Mouse (Mus musculus) intestine, embryonic 15.5 days (tissue): ENCODE measurements around the gene Zswim9. TPM values are rescaled to one million over a fixed set of nuclear protein-coding genes. Genes with fewer than 3 reads are reported as not detected.
A peak's percentile ranks its signal among the peaks of the same experiment; 100 is the strongest.

Experiments
- ATAC-seq: fragments of 200-750 bp; cut with Nextera tagmentation; 2 replicates; pipeline ENCODE4 v1.8.0; 2017; ENCODE audit warnings: moderate TSS enrichment, moderate library complexity
- H3K27ac ChIP-seq: fragments of 300-500 bp; sonication (generic); 2 replicates; pipeline ENCODE4 v1.5.1; 2015; ENCODE audit warnings: mild to moderate bottlenecking, inconsistent platforms
- H3K27me3 ChIP-seq: fragments of 300-500 bp; sonication (generic); replicated peaks from 2 replicates; pipeline ENCODE4 v1.6.1; 2015; ENCODE audit warnings: inconsistent platforms
- H3K36me3 ChIP-seq: fragments of 300-500 bp; sonication (generic); 2 replicates; pipeline ENCODE4 v1.6.1; 2015; ENCODE audit warnings: inconsistent platforms
- H3K4me1 ChIP-seq: fragments of 300-500 bp; sonication (generic); replicated peaks from 2 replicates; pipeline ENCODE4 v1.6.1; 2015; ENCODE audit warnings: inconsistent platforms
- H3K4me2 ChIP-seq: fragments of 300-500 bp; sonication (generic); replicated peaks from 2 replicates; pipeline ENCODE4 v1.6.1; 2015; ENCODE audit warnings: mild to moderate bottlenecking, inconsistent platforms
- H3K4me3 ChIP-seq: fragments of 300-500 bp; sonication (generic); replicated peaks from 2 replicates; pipeline ENCODE4 v1.5.1; 2015; ENCODE audit warnings: inconsistent platforms
- H3K9ac ChIP-seq: fragments of 300-500 bp; sonication (generic); 2 replicates; pipeline ENCODE4 v1.6.1; 2015; ENCODE audit warnings: inconsistent platforms
- H3K9me3 ChIP-seq: fragments of 300-500 bp; sonication (generic); 2 replicates; pipeline ENCODE4 v1.6.1; 2016; ENCODE audit warnings: inconsistent platforms
- WGBS: fragments of 180-500 bp; shearing (Covaris S2); methylation state at CpG from one replicate; pipeline ENCODE4 v1.1.7; 2015; 5-methylcytosine and 5-hydroxymethylcytosine counted together
- polyA plus RNA-seq: library from polyadenylated mRNA; unstranded; fragments of >200 nt; fragmentation: Nextera tagmentation; extraction: Ambion mirVana; gene quantifications from 2 replicates; pipeline ENCODE4 v1.2.1, GENCODE M21; 2015

The Zswim9 gene
- polyA plus RNA-seq = 6.9 and 7.1 TPM in 2 replicates

DNA sequence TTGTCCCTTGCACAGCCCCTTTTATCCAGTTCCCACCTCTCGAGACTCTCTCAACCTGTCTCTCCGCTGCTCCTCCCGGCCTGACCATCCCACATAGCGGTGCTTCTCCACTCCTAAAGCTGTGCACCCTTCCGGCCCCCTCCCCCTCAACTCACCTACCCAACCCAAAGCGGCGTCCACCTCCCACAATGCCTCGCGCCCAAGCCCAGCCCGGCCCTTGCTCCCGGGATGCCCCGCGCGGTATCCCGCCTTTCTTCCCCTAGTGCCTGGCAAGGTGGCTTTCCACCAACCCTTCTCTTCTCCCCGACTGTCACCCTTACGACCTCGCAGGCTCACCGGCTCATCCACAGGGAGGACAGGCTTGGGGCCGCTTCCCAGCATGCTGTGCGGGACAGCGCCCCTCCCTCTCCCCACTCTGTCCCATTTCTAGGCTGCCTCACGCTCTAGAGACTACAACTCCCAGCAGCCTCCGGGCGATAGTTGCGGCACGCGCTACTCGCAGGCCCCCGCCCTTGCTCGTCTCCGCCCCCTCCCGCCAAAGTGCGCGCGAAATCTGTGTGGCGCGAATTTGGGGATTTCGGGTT is at the start of gene Zswim9:
Gene Zswim9, minus strand, starts transcription at position 414 of the 584 bp plus-strand sequence.
- Histone ChIP-seq H3K9ac (peak within 1 kb of the TSS; percentile 75), H3K27me3 (no peaks in the 10 kb centered on the region), H3K4me2 (peak within 1 kb of the TSS; percentile 78), H3K36me3 (peaks cover 2% of the 10 kb centered on the region; the same call in 1 of the 2 replicates), H3K4me1 (no peaks in the 10 kb centered on the region; the same call in 1 of the 2 replicates), H3K9me3 (no peaks in the 10 kb centered on the region), H3K27ac (peak within 1 kb of the TSS; percentile 90), H3K4me3 (peak within 1 kb of the TSS; percentile 76)
- ATAC-seq = peak; percentile 99
- WGBS = under 1% methylated on average over 39 of the region's 39 CpGs

DNA sequence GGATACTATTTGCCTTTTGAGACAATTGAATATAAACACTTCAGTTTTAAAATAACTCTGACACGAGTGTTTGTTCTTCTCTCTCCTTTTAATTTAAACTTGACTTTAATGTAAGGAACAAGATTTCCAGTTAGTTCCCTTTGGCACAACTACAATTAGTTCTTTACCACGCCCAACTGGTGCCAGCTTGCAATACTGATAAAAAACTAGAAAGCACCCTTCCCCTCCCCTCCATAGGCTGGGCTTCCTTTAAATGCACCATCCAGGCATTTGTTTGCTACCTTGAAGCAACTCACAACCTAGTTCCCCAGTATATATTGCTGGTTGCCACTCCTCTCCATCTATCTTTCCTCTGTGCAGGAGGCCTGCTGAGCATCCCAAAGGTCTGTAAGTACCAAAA is 45.8 kb upstream of the Zswim9 start, which contains the start of gene Pla2g4c:
Gene Pla2g4c, plus strand, starts transcription at position 340 of the 400 bp plus-strand sequence.
- no peaks in the 10 kb centered on the region for H3K9me3 ChIP-seq
- no peak within 1 kb of the TSS for H3K9ac ChIP-seq
- H3K36me3 ChIP-seq = no peaks in the 10 kb centered on the region
- no peak for ATAC-seq
- H3K4me3 ChIP-seq = no peak within 1 kb of the TSS
- 70% methylated on average over 2 of the region's 2 CpGs for WGBS
- H3K27ac ChIP-seq = no peak within 1 kb of the TSS
- no peaks in the 10 kb centered on the region for H3K27me3 ChIP-seq
- H3K4me2 ChIP-seq = no peak within 1 kb of the TSS
- no peaks in the 10 kb centered on the region for H3K4me1 ChIP-seq

DNA sequence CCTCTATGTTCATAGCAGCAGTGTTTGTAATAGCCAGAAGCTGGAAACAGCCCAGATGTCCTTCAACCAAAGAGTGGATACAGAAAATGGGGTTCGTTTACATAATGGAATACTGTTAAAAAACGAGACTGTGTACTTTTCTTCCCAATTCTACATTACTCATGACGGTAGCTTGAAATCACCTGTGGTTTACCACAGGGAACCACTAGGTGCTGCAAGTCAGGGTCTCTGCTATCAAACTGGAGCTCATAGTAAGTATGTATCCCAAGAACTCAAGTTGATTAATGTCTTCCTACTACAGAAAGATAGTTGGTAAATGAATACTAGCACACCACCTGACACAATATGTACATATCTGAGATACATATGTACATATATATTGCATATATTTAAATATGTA is 42.9 kb upstream of the Zswim9 start:
- no peak for ATAC-seq
- Histone ChIP-seq H3K27me3 (no peaks in the 10 kb centered on the region), H3K4me3 (no peak overlapping the region), H3K4me2 (no peak overlapping the region), H3K27ac (no peak overlapping the region), H3K4me1 (no peaks in the 10 kb centered on the region), H3K9ac (no peak overlapping the region), H3K36me3 (no peaks in the 10 kb centered on the region), H3K9me3 (no peaks in the 10 kb centered on the region)
- 82% methylated on average over 3 of the region's 3 CpGs for WGBS

DNA sequence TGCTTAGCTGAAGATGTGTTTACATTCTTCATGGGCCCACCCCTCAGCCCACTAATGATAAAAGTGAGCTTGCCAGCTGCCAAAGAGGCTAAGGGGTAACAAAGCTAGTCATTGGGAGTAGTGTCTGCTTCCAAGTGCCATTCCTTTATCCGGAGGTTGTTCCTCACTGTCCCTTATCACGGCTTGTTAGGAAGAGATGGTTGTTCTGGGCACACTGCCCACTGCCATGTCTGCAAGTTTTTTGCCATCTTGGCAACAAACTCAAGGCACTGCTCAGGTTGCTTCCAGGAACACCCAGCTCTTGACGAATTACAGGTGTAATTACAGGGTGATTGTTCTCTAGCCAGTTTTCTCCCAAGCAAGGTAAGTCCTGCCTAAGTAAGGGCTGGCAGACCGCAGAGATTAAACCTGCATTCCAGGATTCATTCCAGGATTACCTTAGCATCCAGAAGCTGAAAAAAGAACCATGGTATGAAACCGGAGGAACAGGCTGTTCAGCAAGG is 35.6 kb upstream of the Zswim9 start:
- no peak overlapping the region for H3K4me3 ChIP-seq
- WGBS = 74% methylated on average over 5 of the region's 5 CpGs
- H3K27ac ChIP-seq = no peak overlapping the region
- no peaks in the 10 kb centered on the region for H3K4me1 ChIP-seq
- H3K4me2 ChIP-seq = no peak overlapping the region
- H3K27me3 ChIP-seq = no peaks in the 10 kb centered on the region
- H3K9ac ChIP-seq = no peak overlapping the region
- no peaks in the 10 kb centered on the region for H3K9me3 ChIP-seq
- peaks cover 20% of the 10 kb centered on the region for H3K36me3 ChIP-seq
- no peak; the same call in 1 of the 2 replicates for ATAC-seq

DNA sequence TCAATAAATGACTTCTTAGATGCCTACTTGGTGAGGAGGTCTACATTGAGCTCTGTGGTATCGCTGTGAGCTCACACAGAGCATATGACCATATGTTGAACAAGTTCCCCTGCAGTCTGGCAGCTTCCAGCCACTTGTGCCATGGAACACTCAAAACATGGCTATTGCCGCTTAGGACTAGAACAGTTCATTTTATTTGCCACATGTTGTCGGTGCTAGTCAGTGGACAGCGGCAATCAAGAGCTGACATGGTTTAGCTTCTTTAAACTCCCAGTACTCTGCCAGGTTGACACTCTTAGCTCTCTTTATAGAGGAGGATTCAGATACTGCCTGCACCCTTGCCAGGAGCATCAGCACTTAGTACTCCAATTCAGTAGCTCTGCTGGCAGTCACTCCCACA is 32.9 kb upstream of the Zswim9 start:
- 95% methylated on average over 4 of the region's 4 CpGs for WGBS
- H3K9me3 ChIP-seq = no peaks in the 10 kb centered on the region
- H3K4me2 ChIP-seq = no peak overlapping the region
- H3K27ac ChIP-seq = no peak overlapping the region
- no peak for ATAC-seq
- H3K27me3 ChIP-seq = no peaks in the 10 kb centered on the region
- H3K9ac ChIP-seq = no peak overlapping the region
- H3K36me3 ChIP-seq = peaks cover 31% of the 10 kb centered on the region
- H3K4me1 ChIP-seq = no peaks in the 10 kb centered on the region
- no peak overlapping the region for H3K4me3 ChIP-seq

DNA sequence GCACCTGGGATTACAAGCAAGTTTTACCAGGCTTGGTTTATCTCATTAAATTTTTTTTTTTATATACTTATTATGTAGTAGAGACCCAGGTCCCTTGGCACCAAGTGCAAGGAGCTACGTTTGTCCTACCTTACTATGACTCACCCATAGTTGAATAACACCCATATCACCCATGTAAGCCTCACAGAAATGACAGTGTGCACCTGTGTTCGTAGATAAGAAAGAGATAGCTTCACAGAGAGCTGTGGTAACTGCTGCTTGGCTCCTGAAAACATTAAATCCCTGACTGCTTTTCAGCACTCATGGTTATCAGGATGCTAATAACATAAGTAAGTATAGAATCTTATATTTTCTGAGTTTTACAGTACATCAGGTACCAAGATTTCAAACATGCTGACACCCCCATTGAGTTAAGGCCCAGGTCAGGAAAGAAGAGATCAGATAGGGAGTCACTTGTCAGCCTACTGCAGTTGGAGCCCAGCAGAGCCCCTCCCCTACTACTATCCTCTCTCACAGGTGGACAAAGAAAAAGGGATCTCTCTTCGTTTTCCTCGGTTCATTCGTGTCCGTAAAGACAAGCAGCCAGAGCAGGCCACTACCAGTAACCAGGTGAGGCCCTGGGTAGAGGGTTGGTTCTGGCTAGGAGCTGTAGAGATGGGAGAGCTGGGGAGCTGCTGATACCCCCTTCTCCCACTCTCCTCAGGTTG is 32.1 kb upstream of the Zswim9 start:
- H3K9ac ChIP-seq = no peak overlapping the region
- WGBS = 86% methylated on average over 6 of the region's 6 CpGs
- no peak for ATAC-seq
- H3K27me3 ChIP-seq = no peaks in the 10 kb centered on the region
- H3K4me1 ChIP-seq = no peaks in the 10 kb centered on the region
- peaks cover 34% of the 10 kb centered on the region for H3K36me3 ChIP-seq
- no peak overlapping the region for H3K4me3 ChIP-seq
- no peak overlapping the region for H3K4me2 ChIP-seq
- H3K27ac ChIP-seq = no peak overlapping the region
- no peaks in the 10 kb centered on the region for H3K9me3 ChIP-seq

DNA sequence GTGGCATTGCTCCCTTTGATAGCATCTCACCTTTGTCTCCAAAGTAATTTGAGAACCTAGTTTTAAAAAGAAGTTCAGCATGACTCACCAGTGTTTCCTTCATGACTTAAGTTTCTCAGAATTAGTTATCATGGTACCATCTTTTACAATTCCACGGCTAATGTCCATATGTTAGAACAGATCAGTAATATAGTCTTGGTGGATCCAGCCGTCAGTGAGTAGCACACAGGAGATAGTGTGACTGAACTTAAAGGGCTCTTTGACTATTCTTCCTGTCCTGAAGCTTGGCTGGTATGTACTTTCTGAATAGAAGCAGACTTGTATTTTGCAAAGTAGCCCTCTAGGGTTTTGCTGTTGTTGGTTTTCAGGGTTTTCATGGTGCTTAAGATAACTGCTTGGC is 30.9 kb upstream of the Zswim9 start:
- H3K27me3 ChIP-seq = no peaks in the 10 kb centered on the region
- H3K36me3 ChIP-seq = peaks cover 34% of the 10 kb centered on the region
- no peak for ATAC-seq
- no peak overlapping the region for H3K27ac ChIP-seq
- no peak overlapping the region for H3K4me2 ChIP-seq
- H3K4me3 ChIP-seq = no peak overlapping the region
- no peaks in the 10 kb centered on the region for H3K9me3 ChIP-seq
- no peak overlapping the region for H3K9ac ChIP-seq
- no peaks in the 10 kb centered on the region for H3K4me1 ChIP-seq
- WGBS = 90% methylated on average over 2 of the region's 2 CpGs

DNA sequence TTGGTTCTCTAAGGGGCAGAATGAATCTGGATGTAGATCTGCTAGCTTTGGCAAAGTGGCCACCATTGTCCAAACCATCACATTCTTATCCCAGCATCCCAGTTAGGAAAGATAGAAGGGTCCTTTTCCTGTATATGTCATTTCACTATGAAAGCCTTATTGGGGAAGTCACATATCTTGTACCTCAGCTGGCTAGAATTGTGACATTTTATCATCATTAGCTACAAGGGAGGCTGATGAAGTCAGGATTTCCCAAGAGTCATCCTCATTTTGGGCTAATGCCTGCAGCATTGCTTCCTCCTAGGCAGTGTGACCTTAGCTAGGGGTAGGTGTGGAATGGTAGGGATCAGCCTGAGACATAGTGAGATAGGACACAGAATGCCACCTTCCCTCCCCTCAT is 24.9 kb upstream of the Zswim9 start:
- Histone ChIP-seq H3K9ac (no peak overlapping the region), H3K27me3 (no peaks in the 10 kb centered on the region), H3K4me1 (no peaks in the 10 kb centered on the region), H3K9me3 (no peaks in the 10 kb centered on the region), H3K27ac (no peak overlapping the region), H3K4me3 (no peak overlapping the region), H3K4me2 (no peak overlapping the region), H3K36me3 (peaks cover 38% of the 10 kb centered on the region)
- no peak for ATAC-seq

DNA sequence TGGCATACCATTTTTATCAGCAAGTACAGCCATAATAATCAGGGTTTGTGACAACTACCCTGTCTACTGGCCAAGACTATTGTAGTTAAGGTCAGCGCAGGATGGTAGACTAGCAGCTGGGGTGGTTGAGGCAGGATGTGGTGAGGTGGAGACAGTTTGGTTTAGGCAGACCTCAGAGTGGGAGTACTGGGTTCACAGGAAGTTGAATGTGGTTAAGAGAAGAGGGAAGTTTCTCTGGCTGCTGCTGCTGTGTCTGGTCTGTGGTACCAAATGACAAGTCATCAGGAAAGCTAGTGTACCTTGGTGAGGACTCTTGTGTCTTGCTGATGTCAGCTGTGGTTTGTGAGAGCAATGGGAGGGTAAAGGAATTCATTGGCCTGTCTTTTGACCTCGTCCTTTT is 24.3 kb upstream of the Zswim9 start:
- Histone ChIP-seq H3K4me1 (no peaks in the 10 kb centered on the region), H3K4me3 (no peak overlapping the region), H3K27me3 (no peaks in the 10 kb centered on the region), H3K9me3 (no peaks in the 10 kb centered on the region), H3K36me3 (peaks cover 37% of the 10 kb centered on the region), H3K9ac (no peak overlapping the region), H3K4me2 (no peak overlapping the region), H3K27ac (no peak overlapping the region)
- WGBS = 79% methylated on average over 2 of the region's 2 CpGs
- no peak for ATAC-seq

DNA sequence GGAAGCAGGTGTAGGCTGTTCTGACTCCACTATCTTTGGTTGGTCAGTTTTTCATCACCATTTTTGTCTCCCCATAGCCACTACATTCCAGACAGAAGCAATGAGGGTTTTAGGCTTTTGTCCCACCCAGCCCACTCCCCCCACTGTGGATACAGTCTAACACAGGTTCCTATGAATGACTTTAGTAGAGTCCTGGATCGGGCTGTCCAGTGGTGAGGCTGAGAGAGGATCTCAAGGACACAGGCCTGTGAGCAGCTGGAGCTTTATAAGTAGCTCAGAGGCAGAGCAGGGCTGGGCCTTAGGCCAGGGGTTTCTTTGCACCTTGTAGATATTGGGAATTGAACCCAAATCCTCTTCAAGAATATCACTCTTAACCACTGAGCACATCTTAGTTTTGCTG is 23.1 kb upstream of the Zswim9 start:
- no peak overlapping the region for H3K4me2 ChIP-seq
- H3K27ac ChIP-seq = no peak overlapping the region
- no peak overlapping the region for H3K4me3 ChIP-seq
- no peak overlapping the region for H3K9ac ChIP-seq
- no peaks in the 10 kb centered on the region for H3K4me1 ChIP-seq
- ATAC-seq = no peak
- no peaks in the 10 kb centered on the region for H3K27me3 ChIP-seq
- H3K36me3 ChIP-seq = peaks cover 35% of the 10 kb centered on the region
- 79% methylated on average over 1 of the region's 1 CpGs for WGBS
- no peaks in the 10 kb centered on the region for H3K9me3 ChIP-seq

DNA sequence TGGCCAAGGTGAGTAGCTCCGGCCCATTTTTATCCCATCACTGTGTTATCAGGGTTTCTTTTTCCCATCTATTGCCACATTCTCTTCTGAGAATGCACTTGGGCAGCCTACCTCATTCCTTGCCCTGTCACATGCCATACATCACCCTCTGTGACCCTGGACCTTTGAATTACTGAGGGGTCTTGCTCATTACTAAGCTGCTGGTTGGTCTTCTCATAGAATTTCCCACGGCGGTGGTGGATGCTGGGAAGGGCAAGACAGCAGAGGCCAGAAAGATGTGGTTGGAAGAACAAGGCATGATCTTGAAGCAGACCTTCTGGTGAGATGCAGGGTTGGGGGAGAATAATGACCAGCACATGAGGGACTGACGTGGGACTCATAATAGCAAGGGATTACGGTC is 20.3 kb upstream of the Zswim9 start:
- Histone ChIP-seq H3K27ac (no peak overlapping the region), H3K4me3 (no peak overlapping the region), H3K4me2 (no peak overlapping the region), H3K9me3 (no peaks in the 10 kb centered on the region), H3K27me3 (no peaks in the 10 kb centered on the region), H3K9ac (no peak overlapping the region), H3K4me1 (no peaks in the 10 kb centered on the region), H3K36me3 (peaks cover 43% of the 10 kb centered on the region)
- no peak for ATAC-seq
- 94% methylated on average over 5 of the region's 5 CpGs for WGBS

DNA sequence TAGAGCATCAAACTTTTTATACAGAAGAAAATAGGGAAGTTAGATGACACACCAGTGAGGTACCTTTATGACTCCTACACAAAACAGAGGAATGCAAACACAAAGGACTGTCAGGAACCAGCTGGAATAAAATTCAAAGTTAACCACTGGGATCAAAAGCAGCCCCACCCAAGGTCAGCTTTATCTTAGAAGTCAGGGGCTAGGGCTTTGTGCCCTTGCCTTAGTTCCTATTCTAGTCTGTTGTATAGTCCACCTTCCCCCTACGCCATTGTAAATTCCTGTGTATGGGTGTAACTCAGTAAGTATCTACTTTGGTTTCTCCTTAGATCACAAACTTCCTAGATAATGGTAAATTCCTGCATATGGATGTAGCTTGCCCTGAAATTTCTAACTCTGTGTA is 19.1 kb upstream of the Zswim9 start:
- 81% methylated on average over 1 of the region's 1 CpGs for WGBS
- Histone ChIP-seq H3K9ac (no peak overlapping the region), H3K36me3 (peaks cover 39% of the 10 kb centered on the region), H3K4me1 (no peaks in the 10 kb centered on the region), H3K9me3 (no peaks in the 10 kb centered on the region), H3K4me2 (no peak overlapping the region), H3K27ac (no peak overlapping the region), H3K27me3 (no peaks in the 10 kb centered on the region), H3K4me3 (no peak overlapping the region)
- no peak for ATAC-seq

DNA sequence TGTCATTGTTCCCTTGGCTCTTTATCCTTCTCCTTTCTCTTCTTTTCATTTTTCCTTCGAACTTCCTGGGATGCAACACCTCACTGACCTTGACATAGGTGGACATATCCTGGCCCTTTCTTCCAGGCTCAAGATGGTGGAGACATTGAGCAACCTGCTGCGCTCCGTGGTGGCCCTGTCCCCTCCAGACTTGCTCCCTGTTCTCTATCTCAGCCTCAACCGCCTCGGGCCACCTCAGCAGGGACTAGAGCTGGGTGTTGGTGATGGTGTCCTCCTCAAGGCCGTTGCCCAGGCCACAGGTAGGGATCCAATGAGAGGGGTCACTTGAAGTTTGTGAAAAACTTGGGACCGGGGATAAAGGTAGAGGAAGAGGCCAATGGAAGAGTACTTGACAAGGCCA is 16.7 kb upstream of the Zswim9 start:
- no peak overlapping the region for H3K4me3 ChIP-seq
- H3K27me3 ChIP-seq = no peaks in the 10 kb centered on the region
- no peak overlapping the region for H3K9ac ChIP-seq
- H3K36me3 ChIP-seq = peaks cover 40% of the 10 kb centered on the region
- no peaks in the 10 kb centered on the region for H3K4me1 ChIP-seq
- H3K4me2 ChIP-seq = no peak overlapping the region
- WGBS = 94% methylated on average over 7 of the region's 7 CpGs
- ATAC-seq = no peak
- no peaks in the 10 kb centered on the region for H3K9me3 ChIP-seq
- no peak overlapping the region for H3K27ac ChIP-seq
